Mouse (Mus musculus) heart, adult 18-20 months (tissue): ENCODE results near the gene Slc44a2. TPM values are rescaled to one million over a fixed set of nuclear protein-coding genes. Genes with fewer than 3 reads are reported as not detected.
"Not testable (repeated sequence)": the region's sequence is repeated elsewhere in the genome, so short reads cannot be mapped to it uniquely, and the experiment has no call there.

ENCODE experiments used
- DNase-seq, 2 experiments: peaks; one replicate each; pipeline ENCODE4 v3.0.0; 2021 to 2022; ENCODE audit warnings: mixed read lengths in 1 of 2
- long read RNA-seq, 2 experiments: library from polyadenylated mRNA; stranded (forward); transcript quantifications; one replicate each; pipeline ENCODE4 v2.0.0; 2021
- total RNA-seq, 2 experiments: library from RNA; stranded (reverse); gene quantifications; 2 replicates each; pipeline ENCODE4 v1.2.3; 2021

Gene Slc44a2
- total RNA-seq, result 10 to 100 TPM; 74.0 to 81.4 TPM
- long read RNA-seq, experiment 1, transcript Slc44a2-201 (22 exons, 3,456 nt), result major isoform, 37 of 116 reads
- long read RNA-seq, experiment 1, transcript Slc44a2-210 (22 exons, 3,478 nt), result minor isoform, 26 of 116 reads
- long read RNA-seq, experiment 1, partial matches to known transcripts, result 7 of 116 reads
- long read RNA-seq, experiment 1, other reads (novel, unspliced or antisense), result 45 of 116 reads
- long read RNA-seq, experiment 2, transcript Slc44a2-201 (22 exons, 3,456 nt), result major isoform, 15 of 31 reads
- long read RNA-seq, experiment 2, partial matches to known transcripts, result 1 of 31 reads
- long read RNA-seq, experiment 2, other reads (novel, unspliced or antisense), result 11 of 31 reads

GRCm38 (mm10) chr9:21320619-21321512 is at the start of gene Slc44a2:
Gene Slc44a2, plus strand, starts transcription at chr9:21320698.
- peak; percentile 90 to 93 for DNase-seq

- DNase-seq, result no peak
Measured at GRCm38 (mm10) chr9:21272391-21272790, 48.1 kb upstream of the Slc44a2 start.

- no peak for DNase-seq
Measured at GRCm38 (mm10) chr9:21273094-21273493, 47.4 kb upstream of the Slc44a2 start.

GRCm38 (mm10) chr9:21273520-21274228 is 46.8 kb upstream of the Slc44a2 start:
- DNase-seq, result peak in 1 of 2 experiments; percentile 29

GRCm38 (mm10) chr9:21274336-21274735 is 46.2 kb upstream of the Slc44a2 start:
- no peak for DNase-seq

- DNase-seq, result no peak
Measured at GRCm38 (mm10) chr9:21275013-21275710, 45.3 kb upstream of the Slc44a2 start.

GRCm38 (mm10) chr9:21275727-21276126 is 44.8 kb upstream of the Slc44a2 start:
- DNase-seq, result no peak

- DNase-seq, result no peak
Measured at GRCm38 (mm10) chr9:21276307-21276706, 44.2 kb upstream of the Slc44a2 start.

GRCm38 (mm10) chr9:21277776-21278175 is 42.7 kb upstream of the Slc44a2 start:
- peak in 1 of 2 experiments; percentile 48 for DNase-seq

GRCm38 (mm10) chr9:21283591-21283990 is 36.9 kb upstream of the Slc44a2 start:
- DNase-seq, result no peak

GRCm38 (mm10) chr9:21283994-21284393 is 36.5 kb upstream of the Slc44a2 start:
- DNase-seq, result no peak

GRCm38 (mm10) chr9:21286753-21287152 is 33.7 kb upstream of the Slc44a2 start:
- DNase-seq, result no peak

GRCm38 (mm10) chr9:21287571-21288402 is 32.7 kb upstream of the Slc44a2 start, which contains the start of gene Kri1:
Gene Kri1, minus strand, starts transcription at chr9:21287969.
- peak; percentile 99 to 100 for DNase-seq

GRCm38 (mm10) chr9:21288404-21289336 is 31.8 kb upstream of the Slc44a2 start:
- peak in 1 of 2 experiments; percentile 35 for DNase-seq

GRCm38 (mm10) chr9:21289337-21289671 is 31.2 kb upstream of the Slc44a2 start:
- DNase-seq, result no peak

- DNase-seq, result no peak
Measured at GRCm38 (mm10) chr9:21290589-21290988, 29.9 kb upstream of the Slc44a2 start.

GRCm38 (mm10) chr9:21291022-21291787 is 29.3 kb upstream of the Slc44a2 start, which contains the start of gene Cdkn2d:
Gene Cdkn2d, minus strand, starts transcription at chr9:21291407.
- peak; percentile 100 for DNase-seq

GRCm38 (mm10) chr9:21291868-21292267 is 28.6 kb upstream of the Slc44a2 start:
- not testable (repeated sequence) for DNase-seq

GRCm38 (mm10) chr9:21292271-21292670 is 28.2 kb upstream of the Slc44a2 start:
- no peak for DNase-seq
